Mouse (Mus musculus) spleen, postnatal 0 days (tissue): ENCODE measurements around the gene Pde1c. TPM values are rescaled to one million over a fixed set of nuclear protein-coding genes. Genes with fewer than 3 reads are reported as not detected.

Experiments used
- polyA plus RNA-seq: library from polyadenylated mRNA; unstranded; fragments of >200 nt; fragmentation: Nextera tagmentation; extraction: Ambion mirVana; gene quantifications from 2 replicates; pipeline ENCODE4 v1.2.1, GENCODE M21; 2015

Gene Pde1c
- polyA plus RNA-seq = 0.31 and 0.64 TPM in 2 replicates

GRCm38 (mm10) chr6:56568470-56569372 lies at the start of gene Pde1c:
TSS of gene Pde1c (minus strand) at chr6:56569103.

Other genes with a start within 250 kb of the Pde1c start
- 124 and 145 TPM in 2 replicates for gene Lsm5, start 135.6 kb upstream of the Pde1c start, polyA plus RNA-seq
- gene Avl9, start 145.8 kb upstream of the Pde1c start, polyA plus RNA-seq = 6.1 and 7.1 TPM in 2 replicates
- gene Kbtbd2, start 228.7 kb upstream of the Pde1c start, polyA plus RNA-seq = 15.0 and 15.1 TPM in 2 replicates